Mouse (Mus musculus): ENCODE measurements around the gene Baz1a. TPM values are rescaled to one million over a fixed set of nuclear protein-coding genes. Genes with fewer than 3 reads are reported as not detected.
"Not testable (repeated sequence)": the region's sequence is repeated elsewhere in the genome, so short reads cannot be mapped to it uniquely, and the experiment has no call there.

Baz1a gene
- total and polyA plus RNA-seq, 2 experiments from 2014 or later, result 2.6 to 4.4 TPM

GRCm38 (mm10) chr12:54956457-54956856, 57.7 kb downstream of the Baz1a start:
- Histone ChIP-seq H3K4me2 (ENCODE audit: low read depth, low read length, poor library complexity, severe bottlenecking) (no peak overlapping the region), H3K4me1 (ENCODE audit: insufficient read depth, low read length) (no peaks in the 10 kb centered on the region), H3K4me3 (ENCODE audit: low read depth, low read length) (no peak overlapping the region), H3K27ac (ENCODE audit: low read depth, low read length) (no peak overlapping the region), H3K9ac (replicated peaks; ENCODE audit: low read length, poor library complexity, severe bottlenecking) (no peak overlapping the region), H3K36me3 (ENCODE audit: insufficient read depth, low read length) (no peaks in the 10 kb centered on the region), H3K9me3 (ENCODE audit: low read length) (no peaks in the 10 kb centered on the region), H3K27me3 (ENCODE audit: insufficient read depth, low read length) (no peaks in the 10 kb centered on the region)
- WGBS, result 94% methylated on average over 4 of the region's 4 CpGs
- DNase-seq (ENCODE audit: low spot score) (no peak), ATAC-seq (ENCODE audit: low FRiP score) (no peak)
- no peak for TF ChIP-seq CTCF (IDR thresholded peaks at IDR 0.05)

DNA sequence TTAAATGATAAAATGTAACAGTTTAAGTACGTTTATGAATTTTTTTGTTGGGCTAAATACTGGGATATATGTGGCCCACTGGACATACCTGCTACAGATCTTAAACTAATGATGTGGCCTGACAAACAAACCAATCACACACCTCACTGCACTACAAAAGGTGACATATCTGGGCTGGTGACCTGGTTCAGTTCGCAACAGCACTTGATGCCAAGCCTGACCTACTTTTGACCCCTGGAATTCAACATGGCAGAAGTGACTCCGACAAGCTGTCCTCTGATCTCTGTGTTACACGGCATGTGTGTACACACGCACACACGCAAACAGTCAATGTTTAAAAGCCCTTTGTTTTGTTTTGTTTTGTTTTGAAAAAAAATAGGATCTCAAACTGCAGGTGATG, 68.0 kb downstream of the Baz1a start:
- Histone ChIP-seq H3K4me2 (ENCODE audit: low read depth, low read length, poor library complexity, severe bottlenecking) (no peak overlapping the region), H3K27me3 (ENCODE audit: insufficient read depth, low read length) (no peaks in the 10 kb centered on the region), H3K9ac (replicated peaks; ENCODE audit: low read length, poor library complexity, severe bottlenecking) (no peak overlapping the region), H3K36me3 (ENCODE audit: insufficient read depth, low read length) (no peaks in the 10 kb centered on the region), H3K27ac (ENCODE audit: low read depth, low read length) (no peak overlapping the region), H3K4me1 (ENCODE audit: insufficient read depth, low read length) (no peaks in the 10 kb centered on the region), H3K4me3 (ENCODE audit: low read depth, low read length) (no peak overlapping the region), H3K9me3 (ENCODE audit: low read length) (no peaks in the 10 kb centered on the region)
- DNase-seq (ENCODE audit: low spot score) (no peak), ATAC-seq (ENCODE audit: low FRiP score) (no peak)
- TF ChIP-seq CTCF (IDR thresholded peaks at IDR 0.05), result no peak
- WGBS, result 88% methylated on average over 6 of the region's 6 CpGs

GRCm38 (mm10) chr12:54942586-54943157, 71.5 kb downstream of the Baz1a start:
- not testable (repeated sequence) for H3K36me3 ChIP-seq (ENCODE audit: insufficient read depth, low read length); H3K9me3 ChIP-seq (ENCODE audit: low read length); H3K4me3 ChIP-seq (ENCODE audit: low read depth, low read length); H3K27ac ChIP-seq (ENCODE audit: low read depth, low read length); H3K27me3 ChIP-seq (ENCODE audit: insufficient read depth, low read length); H3K4me1 ChIP-seq (ENCODE audit: insufficient read depth, low read length); DNase-seq (ENCODE audit: low spot score); H3K4me2 ChIP-seq (ENCODE audit: low read depth, low read length, poor library complexity, severe bottlenecking); H3K9ac ChIP-seq (replicated peaks; ENCODE audit: low read length, poor library complexity, severe bottlenecking); ATAC-seq (ENCODE audit: low FRiP score)
- 92% methylated on average over 6 of the region's 6 CpGs for WGBS

DNA sequence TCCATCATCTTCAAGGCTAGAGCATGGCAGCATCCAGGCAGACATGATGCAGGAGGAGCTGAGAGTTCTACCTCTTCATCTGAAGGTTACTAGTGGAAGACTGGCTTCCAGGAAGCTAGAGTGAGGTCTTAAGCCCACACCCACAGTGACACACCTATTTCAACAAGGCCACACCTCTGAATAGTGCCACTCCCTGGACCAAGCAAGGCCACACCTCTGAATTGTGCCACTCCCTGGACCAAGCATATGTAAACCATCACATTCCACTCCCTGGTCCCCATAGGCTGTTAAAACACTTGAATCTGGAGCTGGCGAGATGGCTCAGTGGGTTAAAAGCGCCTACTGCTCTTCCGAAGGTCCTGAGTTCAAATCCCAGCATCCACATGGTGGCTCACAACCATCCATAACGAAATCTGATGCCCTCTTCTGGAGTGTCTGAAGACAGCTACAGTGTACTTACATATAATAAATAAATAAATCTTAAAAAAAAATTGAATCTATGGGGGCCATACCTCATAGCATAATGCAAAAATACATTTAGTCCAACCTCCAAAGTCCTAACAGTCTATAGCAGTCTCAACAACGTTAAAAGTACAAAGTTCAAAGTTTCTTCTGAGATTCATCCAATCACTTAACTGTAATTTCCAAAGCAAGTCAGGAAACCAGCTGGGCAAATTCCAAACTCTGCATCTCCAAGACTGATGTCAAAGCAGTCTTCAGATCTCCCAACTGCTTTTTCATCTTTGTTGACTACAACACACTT, 76.4 kb downstream of the Baz1a start:
- not testable (repeated sequence) for H3K27me3 ChIP-seq (ENCODE audit: insufficient read depth, low read length); DNase-seq (ENCODE audit: low spot score); H3K4me2 ChIP-seq (ENCODE audit: low read depth, low read length, poor library complexity, severe bottlenecking); H3K27ac ChIP-seq (ENCODE audit: low read depth, low read length); H3K9me3 ChIP-seq (ENCODE audit: low read length); H3K9ac ChIP-seq (replicated peaks; ENCODE audit: low read length, poor library complexity, severe bottlenecking); H3K36me3 ChIP-seq (ENCODE audit: insufficient read depth, low read length); ATAC-seq (ENCODE audit: low FRiP score); H3K4me1 ChIP-seq (ENCODE audit: insufficient read depth, low read length); H3K4me3 ChIP-seq (ENCODE audit: low read depth, low read length)
- 97% methylated on average over 5 of the region's 5 CpGs for WGBS

GRCm38 (mm10) chr12:54910387-54910786, 103.8 kb downstream of the Baz1a start:
- H3K4me2 ChIP-seq (ENCODE audit: low read depth, low read length, poor library complexity, severe bottlenecking), result no peak overlapping the region
- no peaks in the 10 kb centered on the region; the same call in 1 of the 2 replicates for H3K36me3 ChIP-seq (ENCODE audit: insufficient read depth, low read length)
- no peak overlapping the region for H3K4me3 ChIP-seq (ENCODE audit: low read depth, low read length)
- no peak for TF ChIP-seq CTCF (IDR thresholded peaks at IDR 0.05)
- no peaks in the 10 kb centered on the region for H3K4me1 ChIP-seq (ENCODE audit: insufficient read depth, low read length)
- WGBS, result 93% methylated on average over 3 of the region's 3 CpGs
- H3K27me3 ChIP-seq (ENCODE audit: insufficient read depth, low read length), result no peaks in the 10 kb centered on the region
- H3K9me3 ChIP-seq (ENCODE audit: low read length), result 0 out of 2 replicates have a peak, but pooled peaks cover 4% of the 10 kb centered on the region
- ATAC-seq (ENCODE audit: low FRiP score), result no peak
- no peak overlapping the region for H3K27ac ChIP-seq (ENCODE audit: low read depth, low read length)
- DNase-seq (ENCODE audit: low spot score), result no peak
- H3K9ac ChIP-seq (replicated peaks; ENCODE audit: low read length, poor library complexity, severe bottlenecking), result no peak overlapping the region

- not testable (repeated sequence) for H3K36me3 ChIP-seq (ENCODE audit: insufficient read depth, low read length); H3K27ac ChIP-seq (ENCODE audit: low read depth, low read length); H3K27me3 ChIP-seq (ENCODE audit: insufficient read depth, low read length); H3K9me3 ChIP-seq (ENCODE audit: low read length); DNase-seq (ENCODE audit: low spot score); ATAC-seq (ENCODE audit: low FRiP score); H3K4me2 ChIP-seq (ENCODE audit: low read depth, low read length, poor library complexity, severe bottlenecking); H3K4me3 ChIP-seq (ENCODE audit: low read depth, low read length); H3K9ac ChIP-seq (replicated peaks; ENCODE audit: low read length, poor library complexity, severe bottlenecking); H3K4me1 ChIP-seq (ENCODE audit: insufficient read depth, low read length)
- WGBS, result 35% methylated on average over 1 of the region's 2 CpGs
Measured at GRCm38 (mm10) chr12:54892559-54892958, 121.6 kb downstream of the Baz1a start.
